In genomic region chr11:116194619-116195018, GRCm38 (mm10) we compare ENCODE assay signal across 14 mouse cellular contexts. TPM values are rescaled to one million over a fixed set of nuclear protein-coding genes. Genes with fewer than 3 reads are reported as not detected.
A peak's percentile ranks its signal among the peaks of the same experiment; 100 is the strongest.
DNase-seq lines count a peak whose midpoint lies in the region; ATAC-seq and TF ChIP-seq lines count a peak whose summit lies in the region.
"Had no signal": no experiment of that assay in that cellular context is flagged by ENCODE, and none has a peak within 500 bp of the region (broad histone marks: within the 10 kb centered on the region; RNA-seq: fewer than 3 reads in every experiment).

No protein-coding gene starts in this region.

- peaks cover 79% of the 10 kb centered on the region for H3K79me2 ChIP-seq in macrophage (ENCODE audit: inconsistent target)

- H3K4me1 ChIP-seq in hindbrain, embryonic 13.5 days (replicated peaks) = peaks cover 33% of the 10 kb centered on the region
- H3K4me1 ChIP-seq in hindbrain, embryonic 14.5 days (replicated peaks; ENCODE audit: control insufficient read depth, insufficient read depth, low read length) = peaks cover 18% of the 10 kb centered on the region
- H3K4me1 ChIP-seq in intestine, embryonic 15.5 days (replicated peaks) = peaks cover 12% of the 10 kb centered on the region

- H3K9me3 ChIP-seq in hindbrain, embryonic 13.5 days = no peaks in the 10 kb centered on the region
- no peaks in the 10 kb centered on the region for H3K9me3 ChIP-seq in hindbrain, embryonic 14.5 days (ENCODE audit: control insufficient read depth, low read length)
- H3K9me3 ChIP-seq in intestine, embryonic 15.5 days = no peaks in the 10 kb centered on the region
- H3K9me3 ChIP-seq: embryonic facial prominence, embryonic 12.5 days; limb, embryonic 15.5 days; neural tube, embryonic 12.5 days had no signal

- WGBS in hindbrain, embryonic 13.5 days = 97% methylated on average over 8 of the region's 8 CpGs
- 94% methylated on average over 8 of the region's 8 CpGs for WGBS in hindbrain, embryonic 14.5 days
- 92% methylated on average over 8 of the region's 8 CpGs for WGBS in intestine, embryonic 15.5 days
- 21% methylated on average over 8 of the region's 8 CpGs for WGBS in macrophage (ENCODE audit: missing documents)

- H3K9ac ChIP-seq in hindbrain, embryonic 13.5 days = peak overlapping the region; percentile 35; the same call in 1 of the 2 replicates
- H3K9ac ChIP-seq in hindbrain, embryonic 14.5 days = no peak overlapping the region
- H3K9ac ChIP-seq in intestine, embryonic 15.5 days = no peak overlapping the region
- H3K9ac ChIP-seq: embryonic facial prominence, embryonic 12.5 days; limb, embryonic 15.5 days; neural tube, embryonic 12.5 days had no signal

- H3K36me3 ChIP-seq in hindbrain, embryonic 13.5 days = peaks cover 40% of the 10 kb centered on the region
- peaks cover 38% of the 10 kb centered on the region for H3K36me3 ChIP-seq in hindbrain, embryonic 14.5 days (replicated peaks; ENCODE audit: control insufficient read depth, insufficient read depth)
- no peaks in the 10 kb centered on the region for H3K36me3 ChIP-seq in intestine, embryonic 15.5 days
- H3K36me3 ChIP-seq in macrophage (ENCODE audit: inconsistent target) = peaks cover 18% of the 10 kb centered on the region; the same call in 1 of the 2 replicates

- no peak overlapping the region for H3K4me3 ChIP-seq in hindbrain, embryonic 13.5 days
- H3K4me3 ChIP-seq in hindbrain, embryonic 14.5 days (replicated peaks; ENCODE audit: low read length) = no peak overlapping the region
- H3K4me3 ChIP-seq in intestine, embryonic 15.5 days (replicated peaks) = no peak overlapping the region
- no peak overlapping the region for H3K4me3 ChIP-seq in macrophage (ENCODE audit: inconsistent target)
- no peak overlapping the region for H3K4me3 ChIP-seq in left cerebral cortex, adult 2 months
- H3K4me3 ChIP-seq: embryonic facial prominence, embryonic 12.5 days; heart, adult 2 months; limb, embryonic 15.5 days; neural tube, embryonic 12.5 days had no signal

- H3K4me2 ChIP-seq in hindbrain, embryonic 13.5 days = no peak overlapping the region
- H3K4me2 ChIP-seq in hindbrain, embryonic 14.5 days (replicated peaks) = no peak overlapping the region
- peak overlapping the region; percentile 22 for H3K4me2 ChIP-seq in intestine, embryonic 15.5 days (replicated peaks)
- H3K4me2 ChIP-seq: embryonic facial prominence, embryonic 12.5 days; limb, embryonic 15.5 days; neural tube, embryonic 12.5 days had no signal

- no peaks in the 10 kb centered on the region for H3K27me3 ChIP-seq in hindbrain, embryonic 13.5 days
- H3K27me3 ChIP-seq in hindbrain, embryonic 14.5 days (ENCODE audit: control insufficient read depth, insufficient read depth, low read length) = no peaks in the 10 kb centered on the region
- no peaks in the 10 kb centered on the region for H3K27me3 ChIP-seq in intestine, embryonic 15.5 days (replicated peaks)
- H3K27me3 ChIP-seq: embryonic facial prominence, embryonic 12.5 days; limb, embryonic 15.5 days; neural tube, embryonic 12.5 days had no signal

- H3K27ac ChIP-seq in hindbrain, embryonic 13.5 days = no peak overlapping the region
- no peak overlapping the region for H3K27ac ChIP-seq in hindbrain, embryonic 14.5 days
- no peak overlapping the region for H3K27ac ChIP-seq in intestine, embryonic 15.5 days
- peak overlapping the region; percentile 22; the same call in 1 of the 2 replicates for H3K27ac ChIP-seq in macrophage
- H3K27ac ChIP-seq in left cerebral cortex, adult 2 months = no peak overlapping the region
- H3K27ac ChIP-seq: embryonic facial prominence, embryonic 12.5 days; limb, embryonic 15.5 days; neural tube, embryonic 12.5 days had no signal

- intact Hi-C loops in left cerebral cortex, adult 2 months (cut with DNase I) = no loop called here

- ATAC-seq in hindbrain, embryonic 13.5 days (ENCODE audit: low FRiP score) = no peak
- no peak for ATAC-seq in hindbrain, embryonic 14.5 days (ENCODE audit: low FRiP score)
- ATAC-seq in intestine, embryonic 15.5 days = no peak

- no peak for TF ChIP-seq CTCF in left cerebral cortex, adult 2 months (IDR thresholded peaks at IDR 0.05)

- no peak for DNase-seq in hindbrain, embryonic 14.5 days (ENCODE audit: low spot score)
- DNase-seq in CD4-positive helper T cell, adult 2 months (ENCODE audit: low read depth, low spot score) = peak; percentile 34
- no peak for DNase-seq in B cell, adult 2 months
- no peak for DNase-seq in left cerebral cortex, adult 2 months (ENCODE audit: extremely low spot score in 1 of 2, low spot score in 2 of 2)
- DNase-seq: adrenal gland, postnatal 25 days; cerebellum, postnatal 25 days; heart, adult 2 months; heart, postnatal 4 days had no signal

RNA-seq across cellular contexts. Expression of gene Ten1, which starts 4.0 kb away (rescaled TPM):
- 87.7 and 91.7 TPM in 2 replicates for polyA plus RNA-seq in hindbrain, embryonic 13.5 days (2015; fragmentation: Nextera tagmentation; extraction: Ambion mirVana)
- 80.7 and 88.0 TPM in 2 replicates for polyA plus RNA-seq in hindbrain, embryonic 14.5 days (2014; fragmentation: Nextera tagmentation; extraction: Ambion mirVana)
- polyA plus RNA-seq in intestine, embryonic 15.5 days (2015; fragmentation: Nextera tagmentation; extraction: Ambion mirVana) = 98.0 and 100 TPM in 2 replicates
- 10 to 100 TPM in 20 of 26 experiments, 1 to 10 TPM in 6; 6.3 to 33.7 (median 13.2) TPM for total RNA-seq in macrophage (2018; cell fraction: chromatin; rRNA removed)
- 10 to 100 TPM; 38.0 to 74.1 (median 59.3) TPM for total RNA-seq in macrophage (2018; cell fraction: cytosol; rRNA removed)
- total RNA-seq in macrophage (2018; cell fraction: nucleus; rRNA removed) = 10 to 100 TPM in 23 of 26 experiments, 1 to 10 TPM in 3; 6.3 to 29.9 (median 20.8) TPM
- polyA plus RNA-seq in macrophage (2018) = 35.1 to 61.5 TPM (median 55.2 TPM) in 3 replicates
- total RNA-seq in left cerebral cortex, adult 2 months (2021) = 10 to 100 TPM; 37.2 to 40.0 TPM

RNA-seq across cellular contexts. Expression of gene Acox1, which starts 4.2 kb away (rescaled TPM):
- 53.2 and 54.6 TPM in 2 replicates for polyA plus RNA-seq in hindbrain, embryonic 13.5 days (2015; fragmentation: Nextera tagmentation; extraction: Ambion mirVana)
- 67.5 and 75.7 TPM in 2 replicates for polyA plus RNA-seq in hindbrain, embryonic 14.5 days (2014; fragmentation: Nextera tagmentation; extraction: Ambion mirVana)
- 56.9 and 59.4 TPM in 2 replicates for polyA plus RNA-seq in intestine, embryonic 15.5 days (2015; fragmentation: Nextera tagmentation; extraction: Ambion mirVana)
- 100 to 1,000 TPM in 11 of 26 experiments, 10 to 100 TPM in 15; 32.6 to 173 (median 86.2) TPM for total RNA-seq in macrophage (2018; cell fraction: chromatin; rRNA removed)
- 10 to 100 TPM; 31.0 to 72.0 (median 46.1) TPM for total RNA-seq in macrophage (2018; cell fraction: cytosol; rRNA removed)
- total RNA-seq in macrophage (2018; cell fraction: nucleus; rRNA removed) = 100 to 1,000 TPM in 2 of 26 experiments, 10 to 100 TPM in 24; 27.2 to 113 (median 54.2) TPM
- 52.6 to 66.6 TPM (median 52.9 TPM) in 3 replicates for polyA plus RNA-seq in macrophage (2018)
- 100 to 1,000 TPM; 112 to 119 TPM for total RNA-seq in left cerebral cortex, adult 2 months (2021)

RNA-seq across cellular contexts. Expression of gene Fbf1, which starts 26.7 kb away (rescaled TPM):
- 64.4 and 69.5 TPM in 2 replicates for polyA plus RNA-seq in hindbrain, embryonic 13.5 days (2015; fragmentation: Nextera tagmentation; extraction: Ambion mirVana)
- 43.0 and 45.4 TPM in 2 replicates for polyA plus RNA-seq in hindbrain, embryonic 14.5 days (2014; fragmentation: Nextera tagmentation; extraction: Ambion mirVana)
- 20.8 and 22.0 TPM in 2 replicates for polyA plus RNA-seq in intestine, embryonic 15.5 days (2015; fragmentation: Nextera tagmentation; extraction: Ambion mirVana)
- total RNA-seq in macrophage (2018; cell fraction: chromatin; rRNA removed) = 100 to 1,000 TPM in 2 of 26 experiments, 10 to 100 TPM in 24; 19.5 to 111 (median 65.2) TPM
- total RNA-seq in macrophage (2018; cell fraction: cytosol; rRNA removed) = 10 to 100 TPM in 20 of 26 experiments, 1 to 10 TPM in 6; 5.8 to 21.6 (median 11.8) TPM
- total RNA-seq in macrophage (2018; cell fraction: nucleus; rRNA removed) = 10 to 100 TPM; 14.8 to 73.7 (median 33.2) TPM
- polyA plus RNA-seq in macrophage (2018) = 13.2 to 15.0 TPM (median 14.6 TPM) in 3 replicates
- total RNA-seq in left cerebral cortex, adult 2 months (2021) = 10 to 100 TPM; 85.5 to 87.1 TPM

RNA-seq across cellular contexts. Expression of gene Evpl, which starts 43.3 kb away (rescaled TPM):
- polyA plus RNA-seq in hindbrain, embryonic 13.5 days (2015; fragmentation: Nextera tagmentation; extraction: Ambion mirVana) = 0.35 and 0.43 TPM in 2 replicates
- polyA plus RNA-seq in hindbrain, embryonic 14.5 days (2014; fragmentation: Nextera tagmentation; extraction: Ambion mirVana) = 0.62 and 0.64 TPM in 2 replicates
- polyA plus RNA-seq in intestine, embryonic 15.5 days (2015; fragmentation: Nextera tagmentation; extraction: Ambion mirVana) = 3.3 and 3.4 TPM in 2 replicates
- under 1 TPM in 8 of 26 experiments, not detected in 18; 0.12 to 0.41 (median 0.21) TPM for total RNA-seq in macrophage (2018; cell fraction: chromatin; rRNA removed)
- under 1 TPM in 3 of 26 experiments, not detected in 23; 0.03 to 0.04 (median 0.04) TPM for total RNA-seq in macrophage (2018; cell fraction: cytosol; rRNA removed)
- under 1 TPM in 5 of 26 experiments, not detected in 21; 0.06 to 0.19 (median 0.10) TPM for total RNA-seq in macrophage (2018; cell fraction: nucleus; rRNA removed)
- not detected in 3 replicates for polyA plus RNA-seq in macrophage (2018)
- 1 to 10 TPM; 1.4 to 1.5 TPM for total RNA-seq in left cerebral cortex, adult 2 months (2021)

RNA-seq across cellular contexts. Expression of gene Mrpl38, which starts 56.0 kb away (rescaled TPM):
- 76.4 and 78.2 TPM in 2 replicates for polyA plus RNA-seq in hindbrain, embryonic 13.5 days (2015; fragmentation: Nextera tagmentation; extraction: Ambion mirVana)
- polyA plus RNA-seq in hindbrain, embryonic 14.5 days (2014; fragmentation: Nextera tagmentation; extraction: Ambion mirVana) = 79.4 and 83.1 TPM in 2 replicates
- 107 and 109 TPM in 2 replicates for polyA plus RNA-seq in intestine, embryonic 15.5 days (2015; fragmentation: Nextera tagmentation; extraction: Ambion mirVana)
- 10 to 100 TPM in 25 of 26 experiments, 1 to 10 TPM in 1; 9.0 to 74.1 (median 28.7) TPM for total RNA-seq in macrophage (2018; cell fraction: chromatin; rRNA removed)
- 10 to 100 TPM; 12.5 to 23.6 (median 18.4) TPM for total RNA-seq in macrophage (2018; cell fraction: cytosol; rRNA removed)
- 10 to 100 TPM; 11.5 to 41.9 (median 19.3) TPM for total RNA-seq in macrophage (2018; cell fraction: nucleus; rRNA removed)
- 13.6 to 25.3 TPM (median 20.3 TPM) in 3 replicates for polyA plus RNA-seq in macrophage (2018)
- 10 to 100 TPM; 59.4 to 66.8 TPM for total RNA-seq in left cerebral cortex, adult 2 months (2021)
